In the genomic region with DNA sequence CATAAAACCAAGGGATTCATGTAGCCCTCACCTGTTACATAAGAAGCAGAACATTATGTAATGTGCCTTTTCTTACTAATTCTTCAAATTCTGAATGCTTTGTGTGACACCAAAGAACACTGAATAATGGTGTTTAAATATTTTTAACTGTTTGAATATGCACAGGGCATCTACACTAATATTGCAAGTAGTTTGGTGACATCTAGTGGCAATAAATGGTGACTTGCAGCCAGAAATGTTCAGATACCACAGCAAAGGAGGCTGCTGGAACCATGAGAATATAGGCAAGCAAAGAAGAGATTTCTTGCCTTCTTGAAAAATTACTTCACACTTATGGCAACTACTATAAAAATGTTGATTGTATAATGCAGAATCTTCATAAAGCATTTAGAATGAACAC, we compare ENCODE assay signal across 9 mouse cellular contexts.
DNase-seq lines count a peak whose midpoint lies in the region; ATAC-seq lines count a peak whose summit lies in the region.
"Had no signal": no experiment of that assay in that cellular context is flagged by ENCODE, and none has a peak within 500 bp of the region (broad histone marks: within the 10 kb centered on the region; RNA-seq: fewer than 3 reads in every experiment).

No protein-coding gene starts in this region.

- H3K4me3 ChIP-seq in heart, embryonic 10.5 days = no peak overlapping the region
- H3K4me3 ChIP-seq in hindbrain, embryonic 16.5 days (ENCODE audit: low read length) = no peak overlapping the region
- no peak overlapping the region for H3K4me3 ChIP-seq in neural tube, embryonic 12.5 days

- H3K4me1 ChIP-seq in heart, embryonic 10.5 days = no peaks in the 10 kb centered on the region
- no peaks in the 10 kb centered on the region for H3K4me1 ChIP-seq in hindbrain, embryonic 16.5 days (ENCODE audit: control insufficient read depth, insufficient read depth, low read depth, low read length)
- H3K4me1 ChIP-seq in neural tube, embryonic 12.5 days = no peaks in the 10 kb centered on the region

- H3K36me3 ChIP-seq in heart, embryonic 10.5 days = no peaks in the 10 kb centered on the region
- H3K36me3 ChIP-seq in hindbrain, embryonic 16.5 days (ENCODE audit: control insufficient read depth, insufficient read depth, low read length) = no peaks in the 10 kb centered on the region
- H3K36me3 ChIP-seq in neural tube, embryonic 12.5 days = no peaks in the 10 kb centered on the region

- ATAC-seq in hindbrain, embryonic 16.5 days = peak; percentile 88
- ATAC-seq in neural tube, embryonic 12.5 days (ENCODE audit: low FRiP score, low read depth) = peak; percentile 66; the same call in 1 of the 2 replicates

- H3K27ac ChIP-seq in heart, embryonic 10.5 days = no peak overlapping the region
- H3K27ac ChIP-seq in hindbrain, embryonic 16.5 days (ENCODE audit: low read depth, low read length) = no peak overlapping the region
- H3K27ac ChIP-seq in neural tube, embryonic 12.5 days = no peak overlapping the region
- H3K27ac ChIP-seq: macrophage had no signal

- DNase-seq in heart, adult 8-10 months (ENCODE audit: low spot score) = peak; percentile 6
- no peak for DNase-seq in heart, embryonic 10.5 days (ENCODE audit: low spot score)
- DNase-seq in 3T3-L1 (ENCODE audit: low read depth, low spot score) = peak; percentile 59
- peak; percentile 59 for DNase-seq in cerebellum, adult 9-10 months
- DNase-seq in natural killer cell, adult 2 months (ENCODE audit: low spot score in 2 of 2) = no peak
- DNase-seq in ovary, adult 18-20 months (ENCODE audit: low spot score) = no peak

- no peaks in the 10 kb centered on the region for H3K9me3 ChIP-seq in heart, embryonic 10.5 days
- no peaks in the 10 kb centered on the region for H3K9me3 ChIP-seq in hindbrain, embryonic 16.5 days (ENCODE audit: control insufficient read depth, low read length)
- H3K9me3 ChIP-seq in neural tube, embryonic 12.5 days = no peaks in the 10 kb centered on the region

- no peak overlapping the region for H3K4me2 ChIP-seq in hindbrain, embryonic 16.5 days (ENCODE audit: low read length)
- H3K4me2 ChIP-seq in neural tube, embryonic 12.5 days (replicated peaks) = no peak overlapping the region

- H3K9ac ChIP-seq in hindbrain, embryonic 16.5 days (ENCODE audit: low read depth, low read length) = no peak overlapping the region
- no peak overlapping the region for H3K9ac ChIP-seq in neural tube, embryonic 12.5 days

- H3K27me3 ChIP-seq in heart, embryonic 10.5 days (ENCODE audit: insufficient read depth, poor library complexity, severe bottlenecking) = no peaks in the 10 kb centered on the region
- H3K27me3 ChIP-seq in hindbrain, embryonic 16.5 days (replicated peaks; ENCODE audit: control insufficient read depth, insufficient read depth, low read length) = no peaks in the 10 kb centered on the region
- H3K27me3 ChIP-seq in neural tube, embryonic 12.5 days (replicated peaks) = no peaks in the 10 kb centered on the region; the same call in 1 of the 2 replicates

Comparison
In these comparisons a context has a peak if more than half of its experiments do, and no peak if none do; other contexts are left out.
1. DNase-seq: peak in heart, adult 8-10 months (single experiment), 3T3-L1 (single experiment) and cerebellum, adult 9-10 months (single experiment); none in heart, embryonic 10.5 days (single experiment), natural killer cell, adult 2 months (0 of 2) and ovary, adult 18-20 months (single experiment).